Mouse (Mus musculus) CH12.LX (cell line): ENCODE measurements at regions not wholly inside any gene's neighbourhood (a gene's known extent, or its start where the extent isn't known, plus 50 kb on each side); places are given as distances from the start of the nearest gene placed in this dataset.

ENCODE experiments used
- DNase-seq: peaks from one replicate; pipeline ENCODE4 v3.0.0-alpha.2; 2013; ENCODE audit errors: extremely low read depth
- H3K27ac ChIP-seq: 2 replicates; pipeline ENCODE4 v1.5.1; 2012; ENCODE audit warnings: low read depth, mild to moderate bottlenecking, control low read depth, moderate library complexity; ENCODE audit not compliant: insufficient read depth
- H3K27me3 ChIP-seq: replicated peaks from 2 replicates; pipeline ENCODE3; 2012; ENCODE audit warnings: inconsistent platforms
- H3K36me3 ChIP-seq, 2 experiments: replicated peaks in 1 of 2; 2 replicates each; pipeline versions ENCODE3 to v1.6.1; 2012; ENCODE audit warnings: inconsistent platforms in 1 of 2, low read length in 1 of 2, mild to moderate bottlenecking in 1 of 2, mixed read lengths in 1 of 2, moderate library complexity in 1 of 2; ENCODE audit not compliant: control insufficient read depth in 1 of 2, insufficient read depth in 1 of 2
- H3K4me1 ChIP-seq, 2 experiments: 2 replicates each; pipeline ENCODE4 v1.6.1; 2012; ENCODE audit warnings: inconsistent platforms in 1 of 2, moderate library complexity in 1 of 2; ENCODE audit not compliant: insufficient read depth in 2 of 2, control insufficient read depth in 1 of 2
- H3K4me2 ChIP-seq: 2 replicates; pipeline ENCODE4 v1.6.1; 2012; ENCODE audit warnings: low read depth, mild to moderate bottlenecking, control low read depth; ENCODE audit not compliant: poor library complexity, insufficient read depth, severe bottlenecking
- H3K4me3 ChIP-seq, 3 experiments: fragments of 150-350 bp in 1 of 3; sonication (generic) in 1 of 3; replicated peaks in 1 of 3; 2 replicates each; pipeline versions ENCODE3 to v1.5.1; 2011 to 2012; ENCODE audit warnings: low read depth in 2 of 3, low read length in 2 of 3, mild to moderate bottlenecking in 2 of 3, moderate library complexity in 2 of 3, control low read depth in 1 of 3, improper control_type of control experiment in 1 of 3, inconsistent platforms in 1 of 3, mixed read lengths in 1 of 3; ENCODE audit not compliant: poor library complexity in 1 of 3
- H3K79me2 ChIP-seq: replicated peaks from 2 replicates; pipeline ENCODE4 v1.6.1; 2012; ENCODE audit warnings: mild to moderate bottlenecking, moderate library complexity; ENCODE audit not compliant: control insufficient read depth, poor library complexity, insufficient read depth, severe bottlenecking; ENCODE audit errors: extremely low read depth
- H3K9ac ChIP-seq: 2 replicates; pipeline ENCODE4 v1.6.1; 2012; ENCODE audit warnings: low read depth, mild to moderate bottlenecking, control low read depth, moderate library complexity; ENCODE audit not compliant: insufficient read depth
- H3K9me3 ChIP-seq: replicated peaks from 2 replicates; pipeline ENCODE3; 2012; ENCODE audit warnings: low read length, inconsistent platforms, mixed read lengths
- EP300 ChIP-seq: IDR thresholded peaks from 2 replicates; pipeline ENCODE4 v1.6.1; 2011; ENCODE audit warnings: low read length, improper control_type of control experiment
- JUN ChIP-seq: IDR thresholded peaks from 2 replicates; pipeline ENCODE4 v1.6.1; 2011; ENCODE audit warnings: low read depth, mild to moderate bottlenecking, low read length, improper control_type of control experiment, moderate library complexity; ENCODE audit not compliant: insufficient read depth
- MAFK ChIP-seq: IDR thresholded peaks from 2 replicates; pipeline ENCODE4 v1.6.1; 2011; ENCODE audit warnings: low read length, improper control_type of control experiment; ENCODE audit not compliant: insufficient replicate concordance
- MAZ ChIP-seq: IDR thresholded peaks from 2 replicates; pipeline ENCODE4 v1.6.1; 2012; ENCODE audit warnings: low read depth, mild to moderate bottlenecking, inconsistent platforms, low read length, improper control_type of control experiment, moderate library complexity
- MXI1 ChIP-seq: IDR thresholded peaks from 2 replicates; pipeline ENCODE4 v1.6.1; 2011; ENCODE audit warnings: mild to moderate bottlenecking, low read depth, low read length, improper control_type of control experiment
- PAX5 ChIP-seq: IDR thresholded peaks from 2 replicates; pipeline ENCODE4 v1.6.1; 2012; ENCODE audit warnings: low read length, inconsistent platforms, mixed read lengths
- SMC3 ChIP-seq: IDR thresholded peaks from 2 replicates; pipeline ENCODE4 v1.6.1; 2011; ENCODE audit warnings: low read depth, low read length, improper control_type of control experiment
- ZC3H11A ChIP-seq: IDR thresholded peaks from 2 replicates; pipeline ENCODE4 v1.6.1; 2012; ENCODE audit warnings: low read depth, mild to moderate bottlenecking, inconsistent platforms, low read length, improper control_type of control experiment
- dilution Hi-C: fragments of 300-500 bp; cut with MboI; formaldehyde crosslinking; loops from 2 replicates; pipeline ENCODE4 v1.14.3; 2020; ENCODE audit warnings: low sequenced_read_pairs; ENCODE audit not compliant: extremely low pct_unique_long_range_greater_than_20kb, extremely low pct_ligation_motif_present
- in situ Hi-C: fragments of 300-500 bp; cut with MboI; formaldehyde crosslinking; loops from 3 replicates; pipeline ENCODE4 v1.14.3; 2019; ENCODE audit warnings: low sequenced_read_pairs, low pct_ligation_motif_present, low pct_unique_long_range_greater_than_20kb, mixed read lengths

- Histone ChIP-seq H3K9ac (no peak overlapping the region), H3K36me3 (no peaks in the 10 kb centered on the region)
- no peak for TF ChIP-seq PAX5
- TF ChIP-seq ZC3H11A: no peak
- TF ChIP-seq EP300: no peak
- TF ChIP-seq MAZ: no peak
- TF ChIP-seq, all 38 proteins: peak for 0
- Histone ChIP-seq H3K4me1 (no peaks in the 10 kb centered on the region), H3K27ac (no peak overlapping the region), H3K27me3 (no peaks in the 10 kb centered on the region), H3K4me2 (no peak overlapping the region), H3K79me2 (no peaks in the 10 kb centered on the region), H3K9me3 (peaks cover 87% of the 10 kb centered on the region), H3K4me3 (no peak overlapping the region)
- dilution Hi-C loops (no loop called here), in situ Hi-C loops (no loop called here)
- no peak for DNase-seq
These were observed 166.2 kb downstream of the Unc5cl start for GRCm38 (mm10) chr17:48620896-48621295.

- no peak overlapping the region for H3K27ac ChIP-seq
- dilution Hi-C loops (no loop called here), in situ Hi-C loops (no loop called here)
- no peak for TF ChIP-seq MXI1
- no peaks in the 10 kb centered on the region for H3K79me2 ChIP-seq
- no peak for DNase-seq
- no peaks in the 10 kb centered on the region for H3K27me3 ChIP-seq
- peaks cover 88% of the 10 kb centered on the region for H3K9me3 ChIP-seq
- H3K4me2 ChIP-seq: no peak overlapping the region
- no peaks in the 10 kb centered on the region for H3K36me3 ChIP-seq
- no peaks in the 10 kb centered on the region for H3K4me1 ChIP-seq
- no peak overlapping the region for H3K4me3 ChIP-seq
- no peak overlapping the region for H3K9ac ChIP-seq
These were observed 167.0 kb downstream of the Unc5cl start for GRCm38 (mm10) chr17:48621676-48622075.

- no peak for DNase-seq
- Histone ChIP-seq H3K27ac (no peak overlapping the region), H3K36me3 (no peaks in the 10 kb centered on the region), H3K4me3 (no peak overlapping the region), H3K27me3 (no peaks in the 10 kb centered on the region), H3K79me2 (no peaks in the 10 kb centered on the region), H3K9ac (no peak overlapping the region)
- TF ChIP-seq JUN (no peak), SMC3 (no peak), MAFK (no peak)
- TF ChIP-seq, all 38 proteins: peak for 0
- no peaks in the 10 kb centered on the region for H3K4me1 ChIP-seq
- H3K4me2 ChIP-seq: no peak overlapping the region
- dilution Hi-C loops (no loop called here), in situ Hi-C loops (no loop called here)
- peaks cover 81% of the 10 kb centered on the region for H3K9me3 ChIP-seq
These were observed 170.2 kb downstream of the Unc5cl start for GRCm38 (mm10) chr17:48624937-48625336.
